Mouse (Mus musculus): Measurements from ENCODE around the gene Gm11569.
"Not testable (repeated sequence)": the region's sequence is repeated elsewhere in the genome, so short reads cannot be mapped to it uniquely, and the experiment has no call there.

Gene Gm11569

GRCm38 (mm10) chr11:99798832-99799231 is at the start of gene Gm11569:
Gene Gm11569, minus strand, starts transcription at chr11:99798932.
- DNase-seq (ENCODE audit: low spot score in 2 of 2) = not testable (repeated sequence)

- no peak for DNase-seq (ENCODE audit: low spot score in 2 of 2)
Observed at GRCm38 (mm10) chr11:99846746-99847145, 48.0 kb upstream of the Gm11569 start.

- no peak for DNase-seq (ENCODE audit: low spot score in 2 of 2)
Observed at GRCm38 (mm10) chr11:99842185-99842584, 43.5 kb upstream of the Gm11569 start.

GRCm38 (mm10) chr11:99837966-99838365 is 39.2 kb upstream of the Gm11569 start, which contains the start of gene 2300003K06Rik:
Gene 2300003K06Rik, minus strand, starts transcription at chr11:99838066.
- no peak for DNase-seq (ENCODE audit: low spot score in 2 of 2)

- not testable (repeated sequence) for DNase-seq (ENCODE audit: low spot score in 2 of 2)
Observed at GRCm38 (mm10) chr11:99815566-99815965, 16.8 kb upstream of the Gm11569 start, which contains the start of gene Gm11564. Gene Gm11564, minus strand, starts transcription at chr11:99815666.

GRCm38 (mm10) chr11:99809792-99810191 is 11.1 kb upstream of the Gm11569 start, which contains the start of gene Krtap4-13:
Gene Krtap4-13, minus strand, starts transcription at chr11:99809892.
- not testable (repeated sequence) for DNase-seq (ENCODE audit: low spot score in 2 of 2)

GRCm38 (mm10) chr11:99804346-99804745 is 5.6 kb upstream of the Gm11569 start, which contains the start of gene Gm11554:
Gene Gm11554, minus strand, starts transcription at chr11:99804446.
- not testable (repeated sequence) for DNase-seq (ENCODE audit: low spot score in 2 of 2)

- no peak for DNase-seq (ENCODE audit: low spot score in 2 of 2)
Observed at GRCm38 (mm10) chr11:99793367-99793766, 5.4 kb downstream of the Gm11569 start, which contains the start of gene Gm11596. Gene Gm11596, minus strand, starts transcription at chr11:99793467.

- DNase-seq (ENCODE audit: low spot score in 2 of 2) = not testable (repeated sequence)
Observed at GRCm38 (mm10) chr11:99784900-99785299, 13.8 kb downstream of the Gm11569 start, which contains the start of gene Krtap4-9. Gene Krtap4-9, plus strand, starts transcription at chr11:99785200.

GRCm38 (mm10) chr11:99780604-99781003 is 18.1 kb downstream of the Gm11569 start, which contains the start of gene Krtap4-8:
Gene Krtap4-8, minus strand, starts transcription at chr11:99780704.
- no peak for DNase-seq (ENCODE audit: low spot score in 2 of 2)

GRCm38 (mm10) chr11:99778401-99778800 is 20.3 kb downstream of the Gm11569 start:
- DNase-seq (ENCODE audit: low spot score in 2 of 2) = no peak

- not testable (repeated sequence) for DNase-seq (ENCODE audit: low spot score in 2 of 2)
Observed at GRCm38 (mm10) chr11:99772813-99773212, 25.9 kb downstream of the Gm11569 start, which contains the start of gene Gm11595. Gene Gm11595, minus strand, starts transcription at chr11:99772913.

GRCm38 (mm10) chr11:99768410-99768809 is 30.3 kb downstream of the Gm11569 start:
- no peak for DNase-seq (ENCODE audit: low spot score in 2 of 2)

- no peak for DNase-seq (ENCODE audit: low spot score in 2 of 2)
Observed at GRCm38 (mm10) chr11:99758877-99759276, 39.9 kb downstream of the Gm11569 start.
